Mouse (Mus musculus) brain, embryonic 14.5 days (tissue): ENCODE data around the gene Sh2d4b.

Experiments
- CTCF ChIP-seq: fragments of 200-500 bp; IDR thresholded peaks from 2 replicates; pipeline ENCODE4 v1.5.1; 2012; ENCODE audit warnings: inconsistent platforms, mild to moderate bottlenecking, moderate library complexity, borderline replicate concordance; ENCODE audit not compliant: insufficient read depth, insufficient read length; ENCODE audit errors: extremely low read depth
- POLR2A ChIP-seq: fragments of 200-500 bp; IDR thresholded peaks from 2 replicates; pipeline ENCODE4 v1.6.1; 2012; ENCODE audit warnings: mild to moderate bottlenecking, inconsistent platforms, borderline replicate concordance; ENCODE audit not compliant: poor library complexity, insufficient read depth, insufficient read length, severe bottlenecking; ENCODE audit errors: extremely low read depth

DNA sequence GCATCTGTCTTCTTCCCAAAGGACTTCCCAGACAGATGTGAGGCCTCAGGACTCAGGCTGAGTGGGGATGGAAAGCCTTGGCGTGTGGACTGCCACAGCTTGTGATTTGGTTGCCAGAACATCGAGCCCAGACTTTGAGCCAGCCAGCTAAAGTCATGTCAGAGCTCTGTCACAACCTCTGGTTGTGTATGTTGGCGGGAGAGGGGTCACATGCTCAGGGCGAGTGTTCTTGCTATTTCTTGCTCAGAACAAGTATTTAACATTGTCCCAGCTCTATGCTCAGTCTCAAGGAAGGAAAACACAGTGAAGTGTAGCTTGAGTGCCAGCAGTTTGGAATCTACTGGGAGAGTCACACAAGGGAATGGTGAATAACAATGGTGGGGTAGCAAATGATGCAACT is 3.4 kb downstream of the Sh2d4b start:
- TF ChIP-seq CTCF (no peak), POLR2A (no peak)
